Mouse (Mus musculus) kidney, adult 9 months (tissue): ENCODE results near the gene Pphln1.

Experiments used
- DNase-seq: peaks from one replicate; pipeline ENCODE4 v3.0.0; 2022

Pphln1 gene

DNA sequence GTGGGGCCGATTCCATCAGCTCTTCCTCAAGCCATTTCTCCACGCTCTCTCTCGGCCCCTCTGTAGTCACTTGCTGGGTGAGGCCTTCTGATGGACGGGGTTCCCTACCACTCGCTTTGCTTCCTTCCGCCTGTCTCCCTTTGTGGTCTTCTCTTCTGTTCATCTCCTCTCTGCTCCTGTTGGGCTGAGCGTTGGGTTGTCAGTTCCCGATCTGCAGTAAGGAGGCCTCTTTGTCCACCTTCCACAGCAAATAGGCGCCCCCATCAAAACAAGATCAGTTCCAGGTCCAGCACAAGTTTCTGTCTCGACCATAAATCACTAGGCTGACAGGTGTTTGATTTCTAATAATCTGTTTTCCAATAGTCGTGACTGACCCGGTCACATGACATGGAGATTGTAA lies 37.8 kb downstream of the Pphln1 start:
- DNase-seq = no peak

GRCm38 (mm10) chr15:93438663-93439062 lies 40.5 kb downstream of the Pphln1 start:
- DNase-seq = peak; percentile 52

DNA sequence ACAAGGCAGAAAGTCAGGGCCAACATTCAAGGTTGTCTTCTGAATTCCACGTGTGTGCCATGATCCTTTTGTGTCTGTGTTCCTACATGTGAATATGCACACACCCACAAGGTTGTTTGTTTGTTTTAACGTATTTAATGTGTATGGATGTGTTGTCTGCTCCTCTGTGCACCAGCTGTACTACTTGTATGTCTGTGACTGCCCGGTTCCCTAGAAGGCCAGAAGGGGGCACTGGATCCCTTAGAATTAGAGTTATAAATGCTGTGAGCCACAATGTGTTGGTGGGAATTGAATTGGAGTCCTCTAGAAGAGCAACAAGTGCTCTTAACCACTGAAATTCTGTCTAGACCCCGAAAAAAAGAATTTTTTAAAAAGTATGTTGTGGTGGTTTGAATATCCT lies 44.1 kb downstream of the Pphln1 start:
- DNase-seq = peak; percentile 17

GRCm38 (mm10) chr15:93443676-93444075 lies 45.5 kb downstream of the Pphln1 start:
- no peak for DNase-seq

DNA sequence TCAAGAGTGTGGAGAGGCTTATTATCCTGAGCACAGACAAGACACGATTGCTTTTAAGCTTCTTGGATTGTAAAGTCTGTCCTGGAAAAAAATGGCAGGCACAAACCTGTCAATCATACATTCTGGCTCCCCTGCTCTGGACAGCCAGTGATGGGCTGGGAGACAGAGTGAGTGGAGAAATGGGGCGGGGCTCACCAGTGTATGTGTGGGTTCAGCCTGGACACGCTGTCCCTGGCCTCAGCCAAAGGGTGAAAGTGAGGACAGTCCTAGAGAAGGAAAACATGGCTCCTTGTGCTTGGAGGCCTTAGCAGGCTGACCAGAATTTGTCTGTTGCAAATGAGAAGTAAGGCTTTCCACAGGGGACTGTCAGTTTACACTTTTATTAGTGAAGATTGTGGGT lies 50.7 kb downstream of the Pphln1 start:
- DNase-seq = no peak

- DNase-seq = no peak
Measured at GRCm38 (mm10) chr15:93453296-93453695, 55.1 kb downstream of the Pphln1 start.

GRCm38 (mm10) chr15:93456005-93456404 lies 57.9 kb downstream of the Pphln1 start:
- DNase-seq = peak; percentile 13

DNA sequence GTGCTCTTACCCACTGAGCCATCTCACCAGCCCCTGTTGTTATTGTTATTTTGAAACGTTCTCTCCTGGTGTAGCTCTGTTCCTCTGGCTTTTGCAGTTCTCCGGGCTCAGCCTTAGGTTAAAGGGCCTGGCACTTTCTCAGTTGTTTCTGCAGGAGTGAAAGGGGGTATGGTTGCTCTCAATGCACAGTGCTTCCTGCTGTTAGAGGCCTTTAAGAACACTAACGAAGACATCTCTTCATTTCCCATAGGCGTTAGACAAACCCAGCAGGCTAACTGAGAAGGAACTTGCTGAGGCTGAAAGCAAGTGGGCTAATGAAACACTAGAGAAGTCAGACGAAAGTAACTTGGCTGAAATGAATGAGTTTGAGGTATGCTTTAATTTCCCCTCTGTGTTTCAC lies 61.3 kb downstream of the Pphln1 start:
- no peak for DNase-seq

GRCm38 (mm10) chr15:93461066-93461465 lies 62.9 kb downstream of the Pphln1 start:
- DNase-seq = no peak

GRCm38 (mm10) chr15:93471651-93472050 lies 73.5 kb downstream of the Pphln1 start:
- no peak for DNase-seq

GRCm38 (mm10) chr15:93472089-93472488 lies 73.9 kb downstream of the Pphln1 start:
- no peak for DNase-seq

GRCm38 (mm10) chr15:93474277-93474676 lies 76.1 kb downstream of the Pphln1 start:
- DNase-seq = no peak

DNA sequence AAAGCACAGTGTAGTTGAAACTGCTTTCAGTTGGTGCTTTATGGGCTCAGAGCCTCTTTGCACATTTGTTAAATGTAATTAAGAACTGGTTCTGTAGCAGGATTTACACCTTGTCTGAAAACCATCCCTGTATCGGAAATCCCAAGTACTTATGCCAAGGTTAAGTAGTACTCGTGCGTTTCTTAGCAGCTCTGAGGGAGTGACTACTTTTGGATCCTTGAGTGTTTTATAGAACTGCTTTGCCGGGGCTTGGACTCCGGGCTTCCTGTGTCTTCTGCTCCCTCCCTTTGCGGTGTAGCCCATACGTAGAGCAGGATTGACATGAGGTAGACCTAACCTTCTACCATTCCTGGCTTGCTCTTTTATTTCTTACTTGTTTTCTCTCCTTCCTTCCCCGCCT lies 77.5 kb downstream of the Pphln1 start:
- DNase-seq = no peak

- DNase-seq = no peak
Measured at GRCm38 (mm10) chr15:93477729-93478128, 79.6 kb downstream of the Pphln1 start.

GRCm38 (mm10) chr15:93478676-93479075 lies 80.5 kb downstream of the Pphln1 start:
- no peak for DNase-seq

GRCm38 (mm10) chr15:93479445-93479844 lies 81.3 kb downstream of the Pphln1 start:
- DNase-seq = no peak

DNA sequence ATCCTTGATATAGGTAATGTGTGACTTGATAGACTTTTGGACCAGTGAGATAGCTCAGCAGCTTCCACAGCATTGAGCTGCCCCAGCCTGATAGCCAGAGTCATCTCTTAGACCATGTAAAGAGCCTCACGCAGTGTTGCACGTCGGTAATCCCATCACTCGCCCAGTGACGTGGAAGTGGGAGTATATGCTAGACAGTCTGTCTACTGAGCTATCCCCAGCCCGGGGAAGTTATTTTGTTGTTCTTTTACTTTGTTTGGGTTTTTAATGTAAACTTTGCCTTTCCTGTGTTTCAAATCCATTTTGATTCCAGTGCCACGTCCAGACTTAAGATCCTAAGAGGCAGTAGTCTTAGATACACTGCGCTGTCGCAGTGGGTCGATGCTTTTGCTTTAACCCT lies 83.0 kb downstream of the Pphln1 start:
- no peak for DNase-seq

DNA sequence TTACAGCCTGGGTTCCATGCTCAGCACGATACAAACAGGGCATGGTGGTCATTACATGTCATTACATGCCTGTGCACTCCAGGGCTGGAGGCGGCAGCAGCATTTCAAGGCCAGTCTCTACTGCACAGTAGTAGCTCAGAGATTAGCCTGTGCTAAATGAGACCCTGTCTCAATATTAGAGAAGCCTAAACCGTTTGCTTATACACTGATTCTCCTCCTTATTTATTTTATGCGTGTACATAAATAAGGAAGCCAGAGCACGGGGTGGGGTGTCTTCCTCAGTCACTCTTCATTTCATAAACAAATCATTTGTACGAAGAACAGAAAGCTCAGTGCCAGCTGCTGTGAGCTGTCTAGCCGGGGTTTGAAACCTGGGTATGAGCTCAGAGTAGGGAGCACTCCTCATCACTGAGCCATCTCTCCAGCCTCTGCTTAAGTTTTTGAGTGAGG lies 86.1 kb downstream of the Pphln1 start:
- no peak for DNase-seq

DNA sequence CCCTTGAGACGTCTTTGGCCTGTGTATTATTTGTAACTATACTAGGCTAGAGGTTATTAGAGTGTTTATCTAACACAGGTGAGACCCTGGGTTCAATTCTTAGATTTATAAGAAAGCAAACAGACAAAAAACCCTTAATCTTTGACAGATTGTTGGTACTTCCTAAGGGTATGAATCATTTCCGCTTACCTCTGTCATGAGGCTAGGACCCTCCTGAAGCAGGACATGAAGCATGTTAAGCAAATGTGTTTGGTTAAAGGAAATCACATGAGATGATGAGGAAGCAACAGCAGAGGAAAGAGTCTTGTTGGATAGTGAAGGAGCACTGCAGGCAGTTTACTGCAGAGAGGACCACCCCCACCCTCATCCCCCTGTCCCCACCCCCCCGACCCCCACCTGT lies 87.1 kb downstream of the Pphln1 start:
- no peak for DNase-seq

- DNase-seq = peak; percentile 53
Measured at GRCm38 (mm10) chr15:93486066-93486465, 87.9 kb downstream of the Pphln1 start.

GRCm38 (mm10) chr15:93489597-93489996 lies 91.4 kb downstream of the Pphln1 start:
- no peak for DNase-seq

DNA sequence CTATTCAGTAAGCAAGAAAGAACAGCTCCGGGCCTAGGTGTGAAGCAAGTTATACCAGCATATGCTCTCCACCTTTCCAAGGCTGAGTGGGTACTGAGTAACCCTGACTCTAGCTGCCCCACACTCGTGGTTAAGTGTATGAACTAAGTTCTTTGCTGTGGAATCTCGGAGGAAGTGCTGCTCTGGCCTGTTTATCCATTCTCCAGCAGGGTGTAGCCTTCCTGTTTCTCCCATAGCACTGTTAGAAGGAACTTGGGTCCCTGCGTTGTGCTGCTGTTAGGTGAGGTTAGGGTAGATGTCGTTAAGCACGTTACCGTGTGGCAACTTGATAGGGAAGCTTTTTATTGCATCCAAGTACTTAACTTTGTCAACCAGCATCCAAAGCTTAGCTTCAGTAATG lies 96.5 kb downstream of the Pphln1 start:
- peak; percentile 13 for DNase-seq

DNA sequence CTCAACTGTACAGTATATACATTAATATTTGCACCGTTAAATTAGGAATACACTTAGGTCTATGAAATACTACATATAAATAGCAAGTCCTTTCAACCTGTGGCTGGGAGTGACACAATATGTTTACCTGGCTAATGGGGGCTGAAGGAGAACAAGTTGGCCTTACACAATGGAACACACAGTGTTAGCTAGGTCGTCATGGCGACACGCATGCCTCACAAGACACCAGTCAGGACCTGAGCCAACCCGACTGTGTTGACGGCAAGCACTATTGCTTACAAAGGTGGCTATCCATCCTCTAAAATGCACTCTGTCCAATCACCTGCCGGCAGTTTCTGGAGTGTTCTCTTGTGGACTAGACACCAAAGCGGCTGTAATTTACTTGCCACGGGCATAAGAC lies 101.7 kb downstream of the Pphln1 start:
- no peak for DNase-seq

DNA sequence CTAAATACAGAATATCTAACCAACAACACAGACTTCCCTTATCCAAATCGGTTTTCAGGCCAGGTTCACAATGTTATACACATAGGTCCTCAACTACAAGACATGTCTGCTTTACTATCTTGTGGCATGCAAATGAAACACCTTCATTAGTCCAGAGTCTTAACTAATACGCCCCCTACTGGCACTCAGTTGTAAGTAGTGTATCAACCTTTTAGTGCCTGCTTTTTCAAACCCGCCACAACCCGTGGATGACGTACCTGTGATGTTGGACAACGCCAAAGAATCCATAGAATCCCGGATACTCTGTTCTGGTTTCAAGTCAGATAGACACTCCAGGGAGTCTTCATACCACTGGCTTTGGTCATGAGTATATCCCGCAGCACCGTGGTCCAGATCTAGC lies 104.6 kb downstream of the Pphln1 start:
- no peak for DNase-seq

DNA sequence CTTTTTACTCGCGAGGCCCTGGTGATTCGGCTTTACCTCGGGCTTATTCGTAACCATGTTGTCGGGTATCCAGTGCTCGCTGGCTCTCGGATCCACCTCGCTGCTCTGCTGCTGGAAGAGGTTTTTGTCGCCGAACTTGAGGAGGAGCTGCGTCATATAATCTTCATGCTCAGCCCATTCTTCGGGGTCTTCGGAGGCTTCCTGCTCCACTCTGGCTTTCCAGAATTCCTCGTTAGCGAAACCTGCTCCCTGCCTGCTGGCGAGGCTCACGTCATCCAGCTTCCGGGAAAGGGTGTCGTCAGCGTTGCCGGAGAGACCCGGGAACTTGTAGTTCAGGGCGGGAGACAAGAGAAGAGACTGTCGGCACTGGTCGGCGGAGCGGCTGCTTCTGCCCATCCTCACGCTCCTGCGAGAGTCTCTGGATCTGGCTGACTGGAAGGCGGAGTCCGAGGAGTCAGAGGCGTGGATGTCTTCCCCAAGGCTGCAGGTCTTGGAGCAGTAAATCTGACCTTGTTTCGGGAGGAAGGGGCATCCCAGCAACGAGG lies 105.1 kb downstream of the Pphln1 start:
- no peak for DNase-seq

DNA sequence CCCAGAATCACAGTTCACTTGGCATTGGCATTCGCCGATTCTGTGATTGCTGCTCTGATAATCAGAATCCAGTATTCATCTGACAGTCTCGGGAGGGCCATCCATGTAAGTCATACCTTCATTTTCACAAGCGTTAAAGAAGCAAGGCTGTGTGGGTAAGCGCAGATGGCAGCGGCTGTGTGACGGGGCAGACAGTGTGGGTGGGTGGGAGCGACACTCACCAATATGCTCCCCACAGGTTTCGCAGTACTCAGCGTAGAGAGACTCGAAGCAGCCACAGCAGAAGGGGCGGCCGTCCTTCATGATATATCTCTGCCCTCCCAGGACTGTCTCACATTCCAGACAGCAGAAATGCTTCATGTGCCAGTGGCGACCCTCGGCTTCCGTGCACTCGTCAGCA lies 106.7 kb downstream of the Pphln1 start:
- DNase-seq = no peak
